8 mouse cellular contexts compared by ENCODE assay signal in genomic region chr3:142620111-142620955, GRCm38 (mm10). TPM values are rescaled to one million over a fixed set of nuclear protein-coding genes. Genes with fewer than 3 reads are reported as not detected.
A peak's percentile ranks its signal among the peaks of the same experiment; 100 is the strongest.
DNase-seq lines count a peak whose midpoint lies in the region; ATAC-seq and TF ChIP-seq lines count a peak whose summit lies in the region.

TSS of gene Gbp2 (plus strand) at chr3:142620602.

- TF ChIP-seq POLR2A in testis, adult 2 months (IDR thresholded peaks at IDR 0.05; ENCODE audit: control insufficient read depth, low read depth, low read length), result no peak
- TF ChIP-seq POLR2A in thymus, adult 2 months (IDR thresholded peaks at IDR 0.05; ENCODE audit: control insufficient read depth, extremely low read depth, insufficient read depth, low read length, poor library complexity), result no peak

- TF ChIP-seq CTCF in testis, adult 2 months (IDR thresholded peaks at IDR 0.05; ENCODE audit: control insufficient read depth, insufficient read depth, insufficient replicate concordance, low read depth, low read length), result no peak
- no peak for TF ChIP-seq CTCF in lung, embryonic 14.5 days (IDR thresholded peaks at IDR 0.05; ENCODE audit: low read depth)
- TF ChIP-seq CTCF in thymus, adult 2 months (IDR thresholded peaks at IDR 0.05; ENCODE audit: borderline replicate concordance, control insufficient read depth, extremely low read depth, insufficient read depth, low read length, poor library complexity), result no peak

- peak within 1 kb of the TSS; percentile 59 for H3K4me2 ChIP-seq in lung, embryonic 14.5 days

- H3K4me3 ChIP-seq in testis, adult 2 months (ENCODE audit: control insufficient read depth, low read depth, low read length), result peak within 1 kb of the TSS; percentile 54
- peak within 1 kb of the TSS; percentile 63 for H3K4me3 ChIP-seq in brown adipose tissue, adult 24 weeks (ENCODE audit: insufficient read depth, low read depth, low read length)
- H3K4me3 ChIP-seq in lung, embryonic 14.5 days (ENCODE audit: low read depth, low read length), result peak within 1 kb of the TSS; percentile 20
- peak within 1 kb of the TSS; percentile 81 for H3K4me3 ChIP-seq in thymus, adult 2 months (ENCODE audit: control insufficient read depth, insufficient read depth, low read length)

- H3K27me3 ChIP-seq in testis, adult 2 months (ENCODE audit: control insufficient read depth, insufficient read depth, low read length), result no peaks in the 10 kb centered on the region
- no peaks in the 10 kb centered on the region for H3K27me3 ChIP-seq in lung, embryonic 14.5 days (ENCODE audit: insufficient read depth, low read length)
- no peaks in the 10 kb centered on the region for H3K27me3 ChIP-seq in thymus, adult 2 months (ENCODE audit: control insufficient read depth, insufficient read depth, low read length)

- H3K27ac ChIP-seq in testis, adult 2 months (ENCODE audit: control insufficient read depth, insufficient read depth, low read depth, low read length), result peak within 1 kb of the TSS; percentile 72
- H3K27ac ChIP-seq in brown adipose tissue, adult 24 weeks (replicated peaks; ENCODE audit: low read depth, low read length), result peak within 1 kb of the TSS; percentile 87
- peak within 1 kb of the TSS; percentile 40; the same call in 1 of the 2 replicates for H3K27ac ChIP-seq in lung, embryonic 14.5 days (ENCODE audit: low read depth)
- H3K27ac ChIP-seq in thymus, adult 2 months (ENCODE audit: control insufficient read depth, insufficient read depth, low read length), result peak within 1 kb of the TSS; percentile 100

- no peak within 1 kb of the TSS for H3K9ac ChIP-seq in lung, embryonic 14.5 days

- DNase-seq in testis, postnatal 10 days (ENCODE audit: low spot score), result no peak
- DNase-seq in lung, embryonic 14.5 days, result peak; percentile 58
- DNase-seq in thymus, adult 2 months, result peak; percentile 40
- DNase-seq in frontal cortex, adult 2 months (ENCODE audit: extremely low spot score in 1 of 2, low spot score in 1 of 2), result no peak
- no peak for DNase-seq in cerebellum, adult 18-20 months

- H3K36me3 ChIP-seq in testis, adult 2 months (ENCODE audit: control insufficient read depth, insufficient read depth, low read length), result no peaks in the 10 kb centered on the region
- no peaks in the 10 kb centered on the region for H3K36me3 ChIP-seq in lung, embryonic 14.5 days (ENCODE audit: insufficient read depth)
- H3K36me3 ChIP-seq in thymus, adult 2 months (ENCODE audit: control insufficient read depth, insufficient read depth, low read length), result no peaks in the 10 kb centered on the region

- WGBS in lung, embryonic 14.5 days, result 37% methylated on average over 4 of the region's 4 CpGs
- WGBS in thymus, adult 2 months, result 2% methylated on average over 4 of the region's 4 CpGs

- ATAC-seq in hematopoietic stem cell, adult 5-6 weeks (replicated peaks in 1 of 2; ENCODE audit: insufficient read depth in 1 of 2, low FRiP score in 2 of 2, low TSS enrichment in 1 of 2, low read depth in 1 of 2, poor library complexity in 2 of 2, severe bottlenecking in 2 of 2), result peak; percentile 62 to 80; a peak in 3 of 4 replicates
- peak; percentile 67 for ATAC-seq in lung, embryonic 14.5 days (ENCODE audit: insufficient read depth)

- H3K4me1 ChIP-seq in testis, adult 2 months (ENCODE audit: control insufficient read depth, insufficient read depth, low read length), result no peaks in the 10 kb centered on the region
- H3K4me1 ChIP-seq in brown adipose tissue, adult 24 weeks (ENCODE audit: control insufficient read depth, insufficient read depth, insufficient read length, low read length), result peaks cover 4% of the 10 kb centered on the region; the same call in 1 of the 2 replicates
- H3K4me1 ChIP-seq in lung, embryonic 14.5 days (ENCODE audit: insufficient read depth), result no peaks in the 10 kb centered on the region
- peaks cover 3% of the 10 kb centered on the region for H3K4me1 ChIP-seq in thymus, adult 2 months (replicated peaks; ENCODE audit: control insufficient read depth, insufficient read depth, low read length)

- H3K9me3 ChIP-seq in lung, embryonic 14.5 days (ENCODE audit: low read depth, low read length), result no peaks in the 10 kb centered on the region

RNA-seq across cellular contexts. Expression of gene Gbp2, which starts in this region (rescaled TPM):
- polyA plus RNA-seq in testis, adult 2 months (2012; rRNA removed), result 0.52 and 0.63 TPM in 2 replicates
- 22.4 and 31.8 TPM in 2 replicates for polyA plus RNA-seq in brown adipose tissue, adult 24 weeks (2012; ENCODE audit: insufficient read depth, insufficient read length, missing spikeins)
- total RNA-seq in hematopoietic stem cell, adult 5-6 weeks (2017), result 67.2 and 88.6 TPM in 2 replicates
- 1.8 and 2.8 TPM in 2 replicates for polyA plus RNA-seq in lung, embryonic 14.5 days (2014; fragmentation: Nextera tagmentation; extraction: Ambion mirVana)
- 18.9 and 22.2 TPM in 2 replicates for polyA plus RNA-seq in thymus, adult 2 months (2012; rRNA removed)
- polyA plus RNA-seq in frontal cortex, adult 2 months (2012; rRNA removed), result 3.3 and 3.5 TPM in 2 replicates

Comparison
In these comparisons a context has a peak if more than half of its experiments do, and no peak if none do; other contexts are left out.
1. H3K27ac ChIP-seq: peak in every context shown above with its lines; median percentile 100 in thymus, adult 2 months; 87 in brown adipose tissue, adult 24 weeks; 72 in testis, adult 2 months; 40 in lung, embryonic 14.5 days.
2. H3K4me3 ChIP-seq: peak in every context shown above with its lines; median percentile 81 in thymus, adult 2 months; 63 in brown adipose tissue, adult 24 weeks; 54 in testis, adult 2 months; 20 in lung, embryonic 14.5 days.
3. DNase-seq: peak in lung, embryonic 14.5 days (single experiment) and thymus, adult 2 months (single experiment); none in testis, postnatal 10 days (single experiment), frontal cortex, adult 2 months (0 of 2) and cerebellum, adult 18-20 months (0 of 2).